Mouse (Mus musculus) limb, embryonic 14.5 days (tissue): Measurements from ENCODE around the gene Cd2. TPM values are rescaled to one million over a fixed set of nuclear protein-coding genes. Genes with fewer than 3 reads are reported as not detected.

Source experiments
- ATAC-seq: fragments of 200-750 bp; cut with Nextera tagmentation; 2 replicates; pipeline ENCODE4 v1.8.0; 2017; ENCODE audit warnings: low read depth, moderate number of reproducible peaks, moderate TSS enrichment; ENCODE audit not compliant: low FRiP score
- DNase-seq: peaks from one replicate; pipeline ENCODE4 v3.0.0-alpha.2; 2015; ENCODE audit warnings: low spot score
- H3K27ac ChIP-seq: fragments of 300-500 bp; sonication (generic); replicated peaks from 2 replicates; pipeline ENCODE4 v1.5.1; 2014; ENCODE audit warnings: low read depth, mild to moderate bottlenecking, low read length, moderate library complexity, mixed read lengths
- H3K27me3 ChIP-seq: fragments of 300-500 bp; sonication (generic); 2 replicates; pipeline ENCODE4 v1.6.1; 2014; ENCODE audit warnings: low read length, mixed read lengths; ENCODE audit not compliant: control insufficient read depth, insufficient read depth
- H3K36me3 ChIP-seq: fragments of 300-500 bp; sonication (generic); 2 replicates; pipeline ENCODE4 v1.6.1; 2014; ENCODE audit warnings: mild to moderate bottlenecking, low read length, moderate library complexity, mixed read lengths; ENCODE audit not compliant: control insufficient read depth, insufficient read depth
- H3K4me1 ChIP-seq: fragments of 300-500 bp; sonication (generic); 2 replicates; pipeline ENCODE4 v1.6.1; 2014; ENCODE audit warnings: antibody characterized with exemption, low read length, mixed read lengths; ENCODE audit not compliant: control insufficient read depth, insufficient read depth
- H3K4me2 ChIP-seq: fragments of 300-500 bp; sonication (generic); replicated peaks from 2 replicates; pipeline ENCODE4 v1.6.1; 2014; ENCODE audit warnings: low read depth, mild to moderate bottlenecking, low read length, moderate library complexity; ENCODE audit not compliant: severe bottlenecking
- H3K4me3 ChIP-seq: fragments of 300-500 bp; sonication (generic); replicated peaks from 2 replicates; pipeline ENCODE4 v1.5.1; 2014; ENCODE audit warnings: low read length
- H3K9ac ChIP-seq: fragments of 300-500 bp; sonication (generic); 2 replicates; pipeline ENCODE4 v1.6.1; 2014; ENCODE audit warnings: mild to moderate bottlenecking, low read depth, low read length, moderate library complexity; ENCODE audit not compliant: severe bottlenecking
- H3K9me3 ChIP-seq: fragments of 300-500 bp; sonication (generic); 2 replicates; pipeline ENCODE4 v1.6.1; 2016; ENCODE audit warnings: low read length; ENCODE audit not compliant: control insufficient read depth
- POLR2A ChIP-seq: fragments of 200-500 bp; IDR thresholded peaks from 2 replicates; pipeline ENCODE4 v1.8.0; 2012; ENCODE audit warnings: inconsistent platforms, mild to moderate bottlenecking, moderate library complexity, borderline replicate concordance; ENCODE audit not compliant: insufficient read depth, insufficient read length; ENCODE audit errors: extremely low read depth
- WGBS: fragments of 180-500 bp; shearing (Covaris S2); extraction: QIAGEN DNeasy Blood & Tissue Kit; methylation state at CpG from one replicate; pipeline ENCODE4 v1.1.7; 2014; 5-methylcytosine and 5-hydroxymethylcytosine counted together
- polyA plus RNA-seq, 2 experiments: library from polyadenylated mRNA; depleted of rRNA in 1 of 2; stranded (reverse) in 1 of 2; unstranded in 1 of 2; fragments of >200 nt; fragmentation: Nextera tagmentation in 1 of 2; extraction: Ambion mirVana in 1 of 2; gene quantifications; 2 replicates each; pipeline versions ENCODE4 v1.2.1 to v1.2.3; 2012 to 2014

The Cd2 gene
- polyA plus RNA-seq, 2 experiments = not detected

- H3K36me3 ChIP-seq = no peaks in the 10 kb centered on the region
- TF ChIP-seq POLR2A = no peak
- no peak for DNase-seq
- no peaks in the 10 kb centered on the region for H3K9me3 ChIP-seq
- H3K9ac ChIP-seq = no peak overlapping the region
- no peaks in the 10 kb centered on the region for H3K27me3 ChIP-seq
- 68% methylated on average over 6 of the region's 6 CpGs for WGBS
- no peak for ATAC-seq
- H3K4me1 ChIP-seq = peaks cover 11% of the 10 kb centered on the region; the same call in 1 of the 2 replicates
- H3K4me3 ChIP-seq = no peak overlapping the region
- H3K4me2 ChIP-seq = no peak overlapping the region
- no peak overlapping the region for H3K27ac ChIP-seq
Observed at GRCm38 (mm10) chr3:101318516-101319170, 30.9 kb upstream of the Cd2 start.

- 68% methylated on average over 6 of the region's 6 CpGs for WGBS
- no peaks in the 10 kb centered on the region for H3K36me3 ChIP-seq
- no peak for ATAC-seq
Observed at GRCm38 (mm10) chr3:101318115-101318514, 30.4 kb upstream of the Cd2 start.

GRCm38 (mm10) chr3:101314954-101315353 is 27.2 kb upstream of the Cd2 start:
- H3K4me2 ChIP-seq = no peak overlapping the region

More at GRCm38 (mm10) chr3:101318115-101318514, 30.4 kb upstream of the Cd2 start:
- Histone ChIP-seq H3K27ac (no peak overlapping the region), H3K9me3 (no peaks in the 10 kb centered on the region), H3K9ac (no peak overlapping the region), H3K4me3 (no peak overlapping the region), H3K27me3 (no peaks in the 10 kb centered on the region), H3K4me2 (no peak overlapping the region), H3K4me1 (peaks cover 11% of the 10 kb centered on the region; the same call in 1 of the 2 replicates)
- no peak for TF ChIP-seq POLR2A
- no peak for DNase-seq

GRCm38 (mm10) chr3:101313266-101314051 is 25.7 kb upstream of the Cd2 start:
- Histone ChIP-seq H3K4me3 (no peak overlapping the region), H3K4me2 (no peak overlapping the region), H3K9me3 (no peaks in the 10 kb centered on the region), H3K27ac (no peak overlapping the region), H3K4me1 (0 out of 2 replicates have a peak, but pooled peaks cover 3% of the 10 kb centered on the region), H3K9ac (no peak overlapping the region), H3K27me3 (no peaks in the 10 kb centered on the region), H3K36me3 (no peaks in the 10 kb centered on the region)
- ATAC-seq (no peak), DNase-seq (no peak)
- 82% methylated on average over 8 of the region's 8 CpGs for WGBS
- TF ChIP-seq POLR2A = no peak

More at GRCm38 (mm10) chr3:101314954-101315353, 27.2 kb upstream of the Cd2 start:
- no peaks in the 10 kb centered on the region for H3K36me3 ChIP-seq
- 0 out of 2 replicates have a peak, but pooled peaks cover 3% of the 10 kb centered on the region for H3K4me1 ChIP-seq
- no peak for TF ChIP-seq POLR2A
- no peaks in the 10 kb centered on the region for H3K27me3 ChIP-seq
- no peak overlapping the region for H3K4me3 ChIP-seq
- no peak for DNase-seq
- no peaks in the 10 kb centered on the region for H3K9me3 ChIP-seq
- WGBS = 74% methylated on average over 6 of the region's 6 CpGs
- no peak overlapping the region for H3K9ac ChIP-seq
- no peak overlapping the region for H3K27ac ChIP-seq
- ATAC-seq = no peak

- no peaks in the 10 kb centered on the region for H3K27me3 ChIP-seq
- TF ChIP-seq POLR2A = no peak
- H3K9me3 ChIP-seq = no peaks in the 10 kb centered on the region
- no peak overlapping the region for H3K4me3 ChIP-seq
- no peak overlapping the region for H3K4me2 ChIP-seq
- no peak for DNase-seq
- ATAC-seq = no peak
- 0 out of 2 replicates have a peak, but pooled peaks cover 3% of the 10 kb centered on the region for H3K4me1 ChIP-seq
- no peak overlapping the region for H3K27ac ChIP-seq
- no peaks in the 10 kb centered on the region for H3K36me3 ChIP-seq
- 45% methylated on average over 9 of the region's 9 CpGs for WGBS
- no peak overlapping the region for H3K9ac ChIP-seq
Observed at GRCm38 (mm10) chr3:101310977-101311376, 23.2 kb upstream of the Cd2 start.
